Mouse (Mus musculus) spleen, embryonic (tissue): Measurements from ENCODE around the gene Elfn2.

Source experiments
- CTCF ChIA-PET: fragments of 350-600 bp; sonication (Branson Sonifier 250); formaldehyde crosslinking; loops from one replicate; lab custom pipeline; 2022; lab: Charles Lee

The Elfn2 gene

DNA sequence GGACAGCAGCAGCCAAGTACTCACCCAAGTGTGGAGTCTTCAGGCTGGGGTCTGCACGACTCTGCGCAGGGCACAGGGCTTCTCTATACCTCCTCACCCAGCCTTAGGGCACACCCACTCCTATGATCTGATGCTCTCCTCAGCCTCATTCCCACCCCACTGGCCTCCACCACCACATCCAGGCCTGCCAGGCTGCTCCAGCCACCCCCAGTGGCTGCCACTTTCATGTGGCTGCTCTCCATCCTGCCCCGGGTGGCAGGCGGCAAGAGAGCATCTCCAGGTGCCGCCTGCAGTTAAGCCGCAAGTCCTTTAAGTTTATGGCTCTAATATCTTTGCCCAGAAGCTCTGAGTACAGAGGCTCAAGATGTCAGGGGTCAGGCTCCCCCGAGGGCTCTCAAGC lies 8.1 kb upstream of the Elfn2 start:
- CTCF ChIA-PET: no interaction called here

DNA sequence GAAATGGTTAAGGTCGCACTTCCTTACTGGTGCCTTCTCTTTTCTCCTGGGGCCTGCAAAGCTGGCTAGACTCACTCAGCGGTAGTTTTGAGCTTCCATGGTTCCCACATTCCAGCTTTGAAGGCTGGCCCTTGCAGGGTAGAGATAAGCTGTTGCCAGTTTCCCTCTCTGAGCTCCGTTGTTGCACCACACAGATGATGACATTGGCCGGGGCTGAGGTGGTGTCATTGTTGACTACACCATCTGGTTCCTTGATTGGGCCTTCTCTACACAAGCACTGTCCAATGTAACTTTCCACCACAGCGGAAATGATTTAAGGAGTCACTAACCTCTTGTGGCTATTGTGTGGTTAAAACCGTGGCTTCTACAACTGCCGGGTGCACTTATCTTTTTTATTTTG lies 2.0 kb upstream of the Elfn2 start:
- CTCF ChIA-PET: interaction anchor here (0.6 to 2.2 kb wide), 4 partner anchors 94 to 688 kb away, joined by 3 to 8 read pairs (median 6); no protein-coding TSS in a partner anchor

DNA sequence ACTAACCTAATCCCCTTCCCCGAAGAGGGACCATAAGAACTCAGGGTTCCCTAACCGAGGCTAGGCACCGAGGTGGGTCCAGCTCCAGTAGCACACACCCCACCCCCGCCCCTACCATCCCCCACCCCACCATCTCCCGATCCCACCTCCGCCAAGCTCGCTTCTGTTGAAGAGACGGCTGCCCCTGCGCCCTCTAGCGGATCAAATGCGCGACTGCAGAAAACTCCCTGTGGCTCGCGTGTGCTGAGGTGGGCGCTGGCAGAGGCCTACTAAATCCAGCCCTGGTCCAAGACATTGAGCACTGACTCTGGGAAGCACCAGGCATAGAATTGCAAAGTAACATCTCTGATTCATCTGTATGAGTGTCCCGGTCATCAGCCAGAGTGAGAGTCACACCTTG lies 1.5 kb upstream of the Elfn2 start:
- CTCF ChIA-PET: interaction anchor here (0.6 to 2.2 kb wide), 5 partner anchors 94 to 688 kb away, joined by 4 to 12 read pairs (median 7); no protein-coding TSS in a partner anchor

DNA sequence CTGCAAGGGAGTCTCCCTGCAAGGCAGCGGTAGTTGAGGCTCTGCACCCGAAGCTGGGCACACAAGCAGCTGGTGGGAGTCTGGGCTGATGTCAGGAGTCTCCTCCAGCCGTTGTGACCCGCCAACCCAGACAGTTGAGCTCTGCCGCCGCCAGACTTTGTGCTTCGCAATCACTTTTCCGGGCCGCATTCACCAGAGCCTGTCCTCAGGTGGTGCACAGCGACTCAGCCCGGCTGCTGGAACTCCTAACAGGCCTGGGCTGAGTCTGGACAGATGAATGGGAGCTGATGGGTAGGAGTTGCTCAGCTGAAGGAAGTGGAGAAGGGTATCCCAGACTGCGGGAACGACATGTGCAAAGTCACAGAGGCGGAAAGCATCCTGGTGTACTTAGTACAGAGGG lies 845 bp upstream of the Elfn2 start:
- CTCF ChIA-PET: interaction anchor here (0.6 to 2.2 kb wide), 3 partner anchors 121 to 146 kb away, joined by 4 to 12 read pairs (median 8); no protein-coding TSS in a partner anchor

DNA sequence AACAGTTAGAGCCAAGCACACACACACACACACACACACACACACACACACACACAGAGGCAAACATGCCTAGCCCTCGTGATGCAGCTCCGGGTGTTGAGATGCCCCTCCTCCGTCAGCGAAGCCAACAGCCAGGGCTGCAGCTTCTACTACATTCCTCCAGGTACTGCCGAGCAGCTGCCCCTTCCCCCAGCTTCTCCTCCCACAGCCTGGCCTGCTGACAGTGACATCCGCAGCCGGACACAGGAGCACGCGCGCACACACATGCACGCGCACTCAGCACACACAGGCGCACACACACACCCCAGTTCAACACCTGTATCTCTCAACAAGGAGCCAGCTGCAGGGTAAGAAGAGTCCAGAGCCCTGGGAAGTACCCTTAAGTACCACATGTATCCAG lies 1.6 kb downstream of the Elfn2 start:
- CTCF ChIA-PET: interaction anchor here (0.6 kb wide), 1 partner anchor 135 kb away, joined by 7 read pairs; no protein-coding TSS in a partner anchor

DNA sequence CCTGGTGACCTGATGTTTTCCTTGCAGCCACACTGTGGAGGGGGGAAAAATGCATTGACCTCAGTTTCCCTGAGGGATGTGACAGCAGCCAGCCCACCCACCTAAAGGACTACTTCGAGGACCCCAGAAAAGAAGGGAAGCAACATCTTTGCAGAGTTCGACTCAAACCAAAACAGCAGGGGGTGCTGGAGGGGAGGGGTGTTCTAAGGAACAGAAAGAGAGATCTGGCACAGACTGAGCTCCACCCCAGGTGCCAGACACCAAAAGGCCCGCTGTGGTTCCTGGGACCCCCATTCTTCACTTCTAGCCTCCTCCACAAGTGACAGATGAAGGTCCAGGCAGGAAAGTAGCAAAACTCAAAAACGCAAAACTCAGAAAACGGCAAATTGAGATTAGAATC lies 2.7 kb downstream of the Elfn2 start:
- CTCF ChIA-PET: no interaction called here

DNA sequence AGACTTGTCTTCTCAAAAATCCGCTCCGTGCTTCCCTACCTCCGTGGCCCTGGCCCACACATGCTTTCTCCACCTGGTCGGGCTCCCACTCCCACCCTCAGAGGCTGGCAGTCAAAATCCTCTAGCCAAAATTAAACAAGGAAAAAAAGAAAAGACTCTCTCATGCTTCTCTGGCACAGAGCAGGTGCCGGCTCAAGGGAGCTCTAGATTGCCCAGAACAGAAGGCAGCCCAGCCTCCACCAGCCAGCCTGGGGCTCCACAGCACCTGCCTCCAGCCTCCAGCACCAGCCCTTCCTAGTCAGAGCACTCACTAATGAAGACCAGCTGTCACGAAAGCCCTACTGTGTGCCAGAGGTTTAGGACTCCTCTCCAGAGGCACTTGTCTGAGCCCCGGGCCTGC lies 4.8 kb downstream of the Elfn2 start:
- CTCF ChIA-PET: no interaction called here

DNA sequence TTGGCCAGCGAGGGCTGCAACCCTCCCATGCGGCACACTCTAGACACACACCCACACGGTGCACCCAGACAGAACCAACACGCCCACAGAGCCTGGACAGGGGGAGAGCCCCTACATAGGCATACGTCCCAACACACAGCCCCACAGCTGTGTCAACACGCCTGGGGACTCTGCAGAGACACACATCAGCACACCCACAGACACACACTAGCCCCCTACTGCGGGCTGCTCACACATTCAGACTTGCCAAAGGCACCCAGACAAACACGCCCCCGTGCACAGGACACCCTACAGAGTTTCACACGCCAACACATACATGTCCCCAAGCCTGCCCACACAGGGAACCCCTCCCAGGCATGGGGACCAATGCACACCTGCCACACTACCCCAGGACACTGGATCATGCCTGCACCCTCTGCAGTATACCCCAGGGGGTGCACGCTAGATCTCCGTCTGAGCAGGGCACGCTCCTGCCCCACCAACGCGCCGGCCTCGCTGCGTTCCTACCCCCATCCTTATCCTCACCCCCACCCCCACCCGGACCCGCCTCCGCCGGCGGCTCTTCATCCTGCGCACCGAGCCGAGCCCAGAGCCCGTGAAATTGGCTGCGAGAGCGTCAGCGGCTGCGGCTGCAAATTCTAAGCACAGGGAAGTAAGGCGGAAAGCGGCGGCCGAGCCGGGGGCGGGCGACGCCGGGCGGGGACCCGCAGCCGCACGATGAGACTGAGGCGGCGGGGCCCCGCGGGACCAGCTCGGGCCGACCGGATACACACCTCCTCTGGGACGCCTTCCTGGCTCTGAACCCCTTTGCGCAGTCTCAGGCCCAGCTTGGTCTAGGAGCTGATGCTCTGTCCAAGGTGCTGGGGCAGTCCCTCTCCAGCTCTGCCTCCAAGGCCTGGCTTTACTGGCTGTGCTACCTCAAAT lies 6.0 kb downstream of the Elfn2 start:
- CTCF ChIA-PET: no interaction called here

DNA sequence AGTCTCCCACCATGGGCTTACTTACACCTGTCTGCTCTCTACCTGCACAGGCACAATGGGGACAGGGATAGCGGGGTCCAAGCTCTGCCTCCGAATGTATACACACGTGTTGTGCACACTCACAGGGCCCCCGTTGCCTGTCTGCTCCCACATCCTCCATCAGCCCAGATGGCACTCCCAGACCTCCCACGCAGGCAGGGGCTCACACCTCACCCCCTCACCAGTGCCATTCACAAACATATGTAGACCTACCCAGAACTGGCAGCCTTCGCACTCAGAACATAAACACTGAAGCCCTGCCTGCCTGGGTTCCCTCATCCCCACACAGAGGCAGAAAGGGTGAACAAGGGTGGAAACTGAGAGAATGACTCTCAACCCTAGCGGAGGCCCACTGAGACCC lies 6.6 kb downstream of the Elfn2 start:
- CTCF ChIA-PET: interaction anchor here (0.5 kb wide), 1 partner anchor 28 kb away, joined by 8 read pairs; no protein-coding TSS in a partner anchor

DNA sequence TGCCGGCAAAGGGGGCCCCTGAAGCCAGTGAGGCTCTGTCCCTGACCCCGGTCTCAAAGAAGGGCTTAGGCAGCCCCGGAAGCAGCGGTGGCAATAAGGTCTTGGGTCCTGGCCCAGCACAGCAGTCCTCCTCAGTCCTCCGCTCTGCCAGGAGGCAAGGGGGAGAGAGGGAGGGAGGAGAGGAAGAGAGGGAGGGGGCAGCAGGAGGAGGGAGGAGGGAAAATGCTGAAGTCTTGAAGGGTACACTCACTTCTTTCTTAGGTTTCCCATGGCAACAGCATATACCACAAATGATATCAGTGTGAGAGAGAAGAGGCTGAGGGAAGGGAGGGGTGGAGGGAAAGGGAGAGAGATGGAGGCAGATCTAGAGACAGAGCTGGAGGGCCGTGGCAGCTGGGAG lies 7.9 kb downstream of the Elfn2 start:
- CTCF ChIA-PET: interaction anchor here (0.5 kb wide), 1 partner anchor 67 kb away, joined by 3 read pairs; no protein-coding TSS in a partner anchor

DNA sequence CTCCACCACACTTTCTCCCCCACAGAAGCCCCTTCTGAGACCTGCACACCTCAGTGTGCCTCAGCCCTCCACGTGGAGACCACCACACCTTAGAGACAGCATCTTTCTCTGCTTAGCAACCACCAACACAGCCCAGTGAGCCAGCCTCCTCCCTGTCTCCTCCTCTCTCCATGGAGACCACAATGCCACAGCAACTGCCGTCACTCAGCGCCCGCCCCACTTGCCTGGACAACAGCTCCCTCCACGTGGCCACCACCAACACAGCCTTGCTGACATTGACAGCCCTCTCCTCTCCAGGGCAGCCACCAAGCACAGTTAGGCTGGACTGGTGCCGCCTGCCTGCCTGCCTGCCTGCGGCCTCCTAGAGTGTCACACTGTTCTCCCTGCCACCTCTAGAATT lies 8.8 kb downstream of the Elfn2 start:
- CTCF ChIA-PET: interaction anchor here (0.8 to 0.9 kb wide), 2 partner anchors 137 to 395 kb away, joined by 4 to 10 read pairs; no protein-coding TSS in a partner anchor

DNA sequence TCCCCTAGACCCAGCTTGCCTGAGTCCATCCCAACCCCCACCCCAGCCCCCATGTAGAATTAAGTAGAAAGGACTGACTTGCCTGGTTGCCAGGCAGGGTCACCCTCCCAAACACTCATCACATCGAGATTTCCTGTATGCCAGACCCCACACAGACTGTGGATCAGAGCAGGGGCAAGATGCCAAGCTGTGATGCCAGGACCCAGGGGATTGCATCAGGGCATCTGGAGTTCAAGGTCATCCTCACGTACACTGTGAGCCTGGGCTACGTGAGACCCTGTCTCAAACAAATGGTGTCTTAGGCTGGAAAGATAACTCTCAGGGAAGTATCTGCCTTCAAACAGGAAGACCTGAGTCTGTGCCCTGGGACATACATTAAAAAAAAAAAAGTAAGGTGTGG lies 11.9 kb downstream of the Elfn2 start:
- CTCF ChIA-PET: interaction anchor here (0.7 kb wide), 1 partner anchor 38 kb away, joined by 3 read pairs; no protein-coding TSS in a partner anchor

DNA sequence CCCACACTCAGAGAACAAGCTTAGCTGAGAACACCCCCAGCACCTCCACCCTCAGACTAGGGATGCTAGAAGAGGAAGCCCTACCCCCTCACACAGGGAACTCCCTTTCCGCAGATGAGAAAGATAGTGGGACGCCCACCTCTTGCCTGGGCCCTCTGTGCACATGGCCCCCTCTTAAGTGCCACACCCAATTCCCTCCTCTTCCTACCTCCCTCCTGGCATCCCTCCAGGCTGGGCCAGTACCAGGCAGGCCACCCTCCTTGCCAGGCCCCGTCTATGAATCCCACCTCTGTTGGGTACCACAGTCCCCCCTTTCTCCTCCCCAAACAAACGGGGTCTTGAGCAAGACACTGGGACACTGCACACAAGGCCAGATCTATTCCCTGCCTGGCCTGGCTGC lies 13.7 kb downstream of the Elfn2 start:
- CTCF ChIA-PET: no interaction called here

DNA sequence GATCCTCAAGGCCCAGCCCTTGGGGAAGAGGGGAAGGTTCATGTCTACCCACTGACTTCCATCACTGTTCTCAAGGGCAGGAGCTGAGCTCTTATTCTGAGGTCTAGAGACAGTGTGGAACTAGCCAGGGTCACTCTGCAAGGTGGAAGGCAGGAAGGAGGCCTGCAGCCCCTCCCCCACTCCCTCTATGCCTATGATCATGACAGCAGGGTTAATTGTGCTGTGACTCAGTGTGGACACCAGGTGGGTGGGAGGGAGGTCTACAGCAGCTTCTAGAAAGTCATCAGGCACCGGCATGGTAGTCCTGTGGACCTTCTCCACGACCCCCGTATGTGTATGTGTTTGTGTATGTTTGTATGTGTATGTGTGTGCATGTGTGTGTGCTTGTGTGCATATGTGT lies 14.6 kb downstream of the Elfn2 start:
- CTCF ChIA-PET: no interaction called here

DNA sequence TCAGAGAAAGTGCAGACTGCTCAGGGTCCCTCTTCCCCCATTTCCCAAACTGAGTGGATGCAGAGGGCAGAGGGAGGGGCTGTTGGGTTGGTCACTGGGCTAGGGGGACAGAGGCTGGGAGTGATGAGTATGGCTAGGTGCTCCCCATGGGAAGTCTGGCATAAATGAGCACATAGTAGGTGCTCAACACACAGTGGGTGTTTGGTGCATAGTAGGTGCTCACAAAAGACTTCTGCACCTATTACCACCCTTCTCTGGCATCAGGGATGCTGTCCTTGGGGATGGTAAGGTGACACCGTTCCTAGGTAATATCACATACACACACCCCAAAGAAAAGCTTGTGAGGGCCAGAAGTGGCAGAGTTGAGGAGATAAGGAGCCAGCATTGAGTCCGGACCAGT lies 18.2 kb downstream of the Elfn2 start:
- CTCF ChIA-PET: no interaction called here

DNA sequence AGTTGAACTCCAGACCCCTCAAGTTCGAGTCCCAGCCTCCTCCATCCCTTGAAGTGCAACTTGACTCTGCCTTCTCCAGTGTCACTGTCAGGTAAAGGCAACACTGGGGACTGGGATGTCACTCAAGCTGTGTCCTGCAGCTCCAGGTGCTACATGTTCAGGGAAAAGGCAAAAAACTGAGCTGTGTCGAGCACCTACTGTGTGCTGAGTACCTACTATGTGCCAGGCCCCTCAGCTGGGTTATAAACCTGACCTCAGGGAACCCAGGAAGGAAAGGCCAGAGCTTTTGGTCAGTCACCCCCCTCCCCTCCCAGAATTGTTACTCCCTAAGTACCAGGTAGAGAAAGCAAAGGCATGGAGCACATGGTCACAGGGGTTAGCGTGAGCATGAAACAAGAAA lies 19.1 kb downstream of the Elfn2 start:
- CTCF ChIA-PET: no interaction called here

DNA sequence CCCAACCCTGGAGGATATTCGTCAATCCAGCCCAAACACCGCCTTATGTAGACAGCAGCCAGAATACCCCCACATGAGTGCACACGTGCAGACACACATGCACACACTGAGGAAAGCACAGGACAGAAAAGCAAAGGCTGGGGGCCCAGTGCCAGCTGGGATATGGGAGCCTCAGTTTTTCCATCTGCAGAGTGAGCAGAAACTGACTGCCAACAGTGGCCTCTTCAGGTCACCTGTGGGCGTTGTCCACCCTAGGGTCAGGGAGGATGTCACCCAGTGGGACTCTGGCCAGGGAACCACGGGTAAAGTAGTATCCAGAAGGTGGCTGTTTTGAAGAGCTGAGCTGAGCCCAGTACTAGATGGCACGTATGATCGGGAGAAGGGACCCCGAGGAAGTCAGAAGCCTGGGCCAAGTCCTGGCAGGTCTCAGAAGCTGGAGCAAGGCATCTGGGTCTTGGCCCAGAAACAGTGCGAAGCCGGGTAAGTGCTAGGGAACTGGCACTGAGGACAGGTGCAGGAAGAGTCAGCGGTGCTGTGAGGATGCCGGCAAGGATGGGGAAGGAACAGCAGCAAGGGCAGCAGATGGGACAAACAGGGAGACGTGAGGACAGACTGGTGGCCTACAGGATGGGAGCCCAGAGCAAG lies 20.0 kb downstream of the Elfn2 start:
- CTCF ChIA-PET: no interaction called here

DNA sequence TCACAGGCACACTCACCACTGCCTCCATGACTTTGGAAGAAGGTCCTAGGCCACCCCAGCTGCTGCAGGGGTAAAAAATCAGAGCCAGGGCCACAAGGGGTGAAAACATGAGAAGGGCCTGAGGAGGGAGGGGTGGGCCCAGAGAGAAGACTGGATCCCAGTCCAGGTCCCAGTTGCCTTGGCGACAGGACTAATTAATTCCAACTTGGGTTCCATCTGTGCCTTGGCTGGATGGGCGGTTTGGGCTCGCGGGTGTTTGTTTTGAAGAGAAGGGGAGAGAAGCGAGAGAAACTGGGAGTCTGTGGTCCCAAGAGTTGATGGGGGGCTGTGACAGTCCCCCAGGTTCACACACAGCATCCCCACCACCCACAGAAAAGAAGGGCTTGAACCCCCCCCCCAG lies 20.5 kb downstream of the Elfn2 start:
- CTCF ChIA-PET: no interaction called here

DNA sequence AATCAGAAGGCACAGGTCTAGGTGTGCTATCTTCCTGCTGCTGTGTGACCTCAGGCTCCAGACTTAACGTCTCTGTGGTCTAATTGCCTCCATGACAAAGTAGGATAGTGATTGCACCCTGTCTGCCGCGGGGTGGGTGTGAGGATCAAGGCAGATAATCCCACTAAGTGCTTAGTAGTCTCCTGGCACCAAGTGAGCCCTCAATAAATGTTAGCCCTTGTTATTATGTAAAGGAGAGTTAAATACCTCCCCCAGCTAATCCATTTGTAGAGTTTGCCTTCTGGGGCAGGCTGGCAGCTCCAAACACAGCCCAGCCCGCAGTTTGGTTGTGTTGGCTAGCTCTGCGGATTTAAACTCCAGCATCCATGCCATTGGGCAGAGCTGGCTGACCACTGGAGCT lies 22.8 kb downstream of the Elfn2 start:
- CTCF ChIA-PET: no interaction called here

DNA sequence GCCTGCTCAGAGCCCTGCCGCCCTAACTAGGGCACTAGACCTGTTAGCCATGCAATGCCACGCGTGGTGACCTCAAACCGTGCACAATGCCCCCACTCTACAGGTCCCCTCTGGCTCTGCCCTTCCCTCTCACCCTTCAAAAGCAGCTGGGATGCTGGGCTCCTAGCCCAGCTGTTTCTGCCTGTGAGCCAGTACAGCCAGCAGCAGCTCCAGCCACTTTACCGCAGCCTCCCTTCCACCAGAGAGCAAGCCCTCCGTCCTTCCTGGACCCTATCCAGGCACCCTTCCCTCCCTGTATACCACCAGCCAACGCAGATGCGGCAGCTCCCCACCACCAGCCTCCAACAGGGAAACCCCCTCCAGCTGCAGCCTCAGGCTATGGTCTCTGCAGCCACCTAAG lies 26.1 kb downstream of the Elfn2 start:
- CTCF ChIA-PET: no interaction called here

DNA sequence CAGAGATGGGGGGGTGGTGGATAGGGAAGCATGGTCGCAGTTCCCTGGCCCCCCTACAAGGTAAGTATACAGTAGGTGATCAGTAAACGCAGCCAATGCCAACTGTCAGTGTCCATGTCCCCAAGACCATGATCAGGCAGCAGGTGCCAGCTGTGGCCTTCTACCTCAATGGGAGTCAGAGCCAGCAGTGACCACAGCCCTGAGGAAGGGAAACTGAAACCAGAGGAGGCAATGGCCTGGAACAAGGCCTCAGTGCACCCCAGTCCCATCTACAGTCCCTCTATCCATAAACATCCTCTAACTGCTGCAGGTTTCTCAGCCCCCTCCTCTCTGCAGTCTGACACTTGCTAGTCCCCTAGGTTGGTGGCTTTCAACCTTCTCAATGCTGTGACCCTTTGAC lies 27.9 kb downstream of the Elfn2 start:
- CTCF ChIA-PET: no interaction called here

DNA sequence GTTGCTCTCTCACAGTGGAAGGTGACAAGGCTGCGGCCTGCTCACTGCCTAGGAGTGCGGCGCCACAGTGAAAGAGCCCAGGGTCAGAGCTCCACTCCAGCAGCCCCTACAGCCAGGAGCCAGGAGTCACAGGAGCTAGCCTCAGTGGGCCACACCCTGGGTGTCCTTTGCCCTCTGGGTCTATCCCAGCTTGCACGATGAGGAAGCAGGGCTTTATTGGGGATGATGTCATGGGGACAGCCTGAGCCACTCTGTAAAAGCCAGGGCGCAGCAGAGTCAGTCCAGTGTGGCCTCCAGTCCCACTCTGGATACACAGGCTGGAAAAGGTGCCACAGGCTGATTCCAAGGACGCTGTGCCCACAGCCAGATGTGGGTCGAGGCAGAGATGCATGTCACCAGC lies 31.7 kb downstream of the Elfn2 start:
- CTCF ChIA-PET: no interaction called here
